Mouse (Mus musculus) adipocyte (in vitro differentiated cells): ENCODE measurements at regions not wholly inside any gene's neighbourhood (a gene's known extent, or its start where the extent isn't known, plus 50 kb on each side); places are given as distances from the start of the nearest gene placed in this dataset.

Source experiments
- DNase-seq: peaks from one replicate; pipeline ENCODE4 v3.0.0-alpha.2; 2016; ENCODE audit warnings: low spot score

GRCm38 (mm10) chr13:59962676-59963664 lies 140.0 kb upstream of the Tut7 start:
- DNase-seq: no peak

GRCm38 (mm10) chr13:59956441-59956840 lies 133.5 kb upstream of the Tut7 start:
- peak; percentile 20 for DNase-seq

DNA sequence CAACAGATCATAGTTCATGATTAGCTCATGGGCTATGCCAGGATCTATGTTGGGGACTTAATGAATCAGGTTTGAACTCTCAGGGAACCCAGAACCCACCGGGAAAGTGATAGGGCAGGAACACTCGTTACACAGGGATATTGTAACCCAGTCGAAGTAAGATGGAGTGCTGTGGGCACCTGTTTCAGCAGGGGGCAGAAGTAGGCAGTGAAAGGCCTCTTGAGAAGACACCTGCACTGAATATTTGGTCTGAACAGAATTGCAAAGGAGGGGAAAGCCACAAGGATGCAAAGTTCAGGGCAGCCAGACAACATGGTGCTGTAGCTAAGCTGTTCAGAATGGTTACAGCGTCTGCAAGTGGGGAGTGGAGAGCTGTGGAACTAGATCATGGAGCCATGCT lies 129.9 kb upstream of the Tut7 start:
- no peak for DNase-seq

DNA sequence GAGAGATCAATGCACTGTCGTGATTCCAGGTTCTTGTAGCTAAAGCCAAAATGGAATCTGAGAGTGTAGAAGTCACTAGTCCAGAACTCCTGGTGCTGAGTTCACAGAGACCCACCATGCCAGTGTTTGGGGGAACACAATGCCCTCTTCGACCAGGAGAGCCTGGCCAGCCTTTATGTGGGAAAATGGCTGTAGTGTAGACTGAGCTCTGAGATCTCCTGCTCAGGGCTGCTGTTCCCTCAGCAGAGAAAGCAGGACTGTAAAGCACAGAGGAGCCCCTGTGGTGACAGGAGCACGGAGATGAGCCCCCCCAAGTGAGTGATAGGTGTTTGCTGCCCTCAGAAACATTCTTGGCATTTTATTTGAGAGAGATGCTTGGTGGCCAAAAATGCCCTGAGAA lies 129.2 kb upstream of the Tut7 start:
- no peak for DNase-seq

DNA sequence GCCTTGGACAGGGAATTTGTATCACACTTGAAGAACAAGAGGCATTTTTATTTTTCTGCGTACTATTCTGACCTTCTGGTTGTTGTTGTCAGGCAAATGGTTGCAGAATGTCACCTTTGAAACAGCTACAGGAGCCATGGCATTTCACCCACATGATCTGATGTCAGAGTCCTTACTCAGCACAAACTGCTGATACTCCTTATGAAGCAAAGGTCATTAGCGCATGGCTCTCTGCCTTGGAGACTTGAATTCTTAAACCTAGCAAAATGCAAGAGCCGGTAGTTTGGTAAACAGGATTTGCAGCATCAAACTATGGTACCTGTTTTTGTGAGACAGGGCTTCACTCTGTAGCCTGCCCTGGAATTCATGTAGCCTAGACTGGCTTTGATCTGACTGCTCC lies 127.3 kb upstream of the Tut7 start:
- peak; percentile 34 for DNase-seq

DNA sequence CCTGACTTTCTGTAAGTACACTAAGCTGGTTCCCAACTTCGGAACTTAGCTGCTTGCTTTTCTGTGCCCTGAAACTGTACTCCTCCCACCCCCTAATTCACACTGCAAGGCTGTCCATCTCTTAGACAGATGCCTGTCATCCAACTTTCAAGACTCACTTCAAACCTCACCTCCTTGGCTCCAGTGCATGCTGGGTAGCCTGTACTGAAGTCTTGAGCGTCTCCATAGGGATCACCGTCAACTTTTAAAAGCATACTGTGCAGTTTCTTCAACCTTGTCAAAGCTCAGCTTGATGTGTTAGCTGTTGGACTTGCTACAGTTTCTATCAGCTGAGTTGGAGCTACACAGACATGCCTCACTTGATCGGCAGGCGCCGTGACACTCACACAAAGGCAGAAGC lies 126.5 kb upstream of the Tut7 start:
- no peak for DNase-seq

DNA sequence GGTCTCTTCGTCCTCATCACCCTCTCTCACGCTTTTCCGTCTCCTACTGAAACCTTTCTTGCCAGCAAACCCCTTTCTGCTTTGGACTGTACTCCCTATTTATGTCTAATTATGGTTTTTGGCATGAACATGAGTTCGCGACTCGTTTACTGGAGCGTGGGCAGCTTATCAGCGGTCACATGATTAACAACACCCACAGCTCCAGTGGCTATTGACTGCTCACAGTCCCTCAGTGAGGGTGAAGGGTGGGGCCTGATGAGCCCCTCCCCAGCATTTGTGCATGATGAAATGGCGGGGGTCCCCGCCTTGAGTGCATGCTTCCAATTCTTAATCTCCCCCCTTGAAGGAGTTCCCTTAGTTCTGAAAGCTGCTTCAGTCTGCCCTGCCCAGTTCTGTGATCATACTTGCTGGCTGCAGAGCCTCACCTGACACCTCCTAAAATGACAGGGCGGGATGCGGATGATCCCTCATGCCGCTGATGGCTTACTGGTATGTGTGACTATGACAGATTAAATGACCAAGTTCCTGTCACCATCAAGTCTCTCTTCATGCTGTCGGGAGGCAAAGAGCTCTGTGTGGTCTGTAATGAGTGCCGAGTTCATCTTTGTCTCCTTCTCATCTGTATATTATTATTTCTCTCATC lies 125.7 kb upstream of the Tut7 start:
- DNase-seq: no peak

GRCm38 (mm10) chr13:59947461-59947860 lies 124.5 kb upstream of the Tut7 start:
- no peak for DNase-seq

DNA sequence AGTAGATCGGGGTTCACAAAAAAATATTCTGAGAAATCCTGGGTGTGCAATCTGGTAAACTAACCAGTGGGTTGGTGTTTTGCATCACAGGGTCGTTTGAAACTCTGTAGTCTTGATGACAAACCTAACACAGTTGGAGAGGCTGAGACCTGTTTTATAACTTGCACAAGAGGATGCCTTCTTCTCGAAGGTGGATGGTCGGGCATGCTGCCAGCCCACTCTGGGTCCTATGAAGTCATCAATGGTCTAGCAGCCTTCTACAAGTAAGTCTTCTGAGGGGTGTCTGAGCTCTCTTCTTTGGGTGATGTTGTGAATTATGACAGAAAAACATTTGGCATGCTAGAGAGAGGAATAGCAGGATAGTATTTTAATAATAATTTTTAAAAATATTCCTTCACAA lies 123.6 kb upstream of the Tut7 start:
- no peak for DNase-seq

GRCm38 (mm10) chr13:59945631-59946030 lies 122.7 kb upstream of the Tut7 start:
- no peak for DNase-seq

DNA sequence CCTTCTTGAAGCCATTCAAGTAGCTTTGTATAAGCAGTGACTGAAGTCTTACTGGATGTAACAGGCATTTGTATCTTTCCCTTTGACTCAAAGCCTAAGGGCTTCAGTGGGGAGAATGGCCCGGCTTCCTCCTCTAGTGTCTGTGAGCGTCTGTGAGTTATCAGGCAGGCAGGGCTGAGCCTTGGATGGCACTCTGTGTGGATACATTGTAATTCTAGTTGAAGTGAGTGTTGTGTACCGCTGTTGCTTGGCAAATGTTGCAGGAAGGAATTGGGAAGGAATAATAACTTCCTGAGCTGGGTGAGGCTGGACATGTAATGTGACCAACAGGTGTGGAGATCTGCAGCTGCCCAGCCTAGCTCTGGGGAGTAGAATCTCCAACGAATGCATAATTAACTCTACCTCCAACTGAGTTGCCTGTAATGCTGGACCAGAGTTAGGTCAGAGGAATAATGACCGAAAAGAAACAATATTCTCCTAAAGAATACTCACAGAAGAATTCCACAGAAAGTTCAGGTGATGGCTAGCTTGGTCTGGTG lies 120.7 kb upstream of the Tut7 start:
- no peak for DNase-seq

DNA sequence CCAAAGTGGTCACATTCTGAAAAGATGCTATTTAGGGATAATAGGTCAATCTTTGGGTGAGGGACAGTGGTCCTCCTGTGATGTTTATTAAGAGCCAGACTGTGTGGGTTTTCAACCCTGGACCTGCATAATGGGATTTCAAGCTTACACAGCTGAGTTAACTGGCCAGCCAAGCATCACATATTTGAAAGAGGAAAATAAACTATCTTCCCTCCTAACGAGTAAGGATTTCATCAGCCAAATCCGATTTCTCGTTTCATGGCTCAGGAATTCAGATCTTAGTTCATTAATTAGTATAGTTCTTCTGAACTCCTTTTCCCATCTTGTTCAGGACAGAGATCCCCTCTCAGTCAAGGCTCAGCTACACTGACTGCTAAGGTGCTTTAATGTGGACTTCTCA lies 120.1 kb upstream of the Tut7 start:
- no peak for DNase-seq

DNA sequence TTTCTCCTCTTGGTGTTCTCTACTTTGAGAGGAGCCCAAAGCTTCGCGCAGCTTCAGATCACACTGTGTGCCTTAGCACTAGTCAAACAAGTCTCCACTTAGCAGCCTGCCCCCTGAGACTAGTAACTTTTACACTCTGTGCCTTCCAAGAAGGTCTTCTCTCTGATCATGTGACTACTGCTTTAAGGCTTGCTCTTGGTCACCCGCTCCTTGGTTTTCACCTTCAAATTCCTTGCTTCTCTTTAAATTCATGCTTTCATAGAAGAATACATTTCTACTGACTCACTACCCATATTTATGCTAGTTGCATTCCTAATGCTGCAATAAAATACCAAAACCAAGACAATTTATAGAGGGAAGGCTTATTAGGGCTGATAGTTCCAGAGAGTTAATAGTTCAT lies 118.6 kb upstream of the Tut7 start:
- DNase-seq: no peak

DNA sequence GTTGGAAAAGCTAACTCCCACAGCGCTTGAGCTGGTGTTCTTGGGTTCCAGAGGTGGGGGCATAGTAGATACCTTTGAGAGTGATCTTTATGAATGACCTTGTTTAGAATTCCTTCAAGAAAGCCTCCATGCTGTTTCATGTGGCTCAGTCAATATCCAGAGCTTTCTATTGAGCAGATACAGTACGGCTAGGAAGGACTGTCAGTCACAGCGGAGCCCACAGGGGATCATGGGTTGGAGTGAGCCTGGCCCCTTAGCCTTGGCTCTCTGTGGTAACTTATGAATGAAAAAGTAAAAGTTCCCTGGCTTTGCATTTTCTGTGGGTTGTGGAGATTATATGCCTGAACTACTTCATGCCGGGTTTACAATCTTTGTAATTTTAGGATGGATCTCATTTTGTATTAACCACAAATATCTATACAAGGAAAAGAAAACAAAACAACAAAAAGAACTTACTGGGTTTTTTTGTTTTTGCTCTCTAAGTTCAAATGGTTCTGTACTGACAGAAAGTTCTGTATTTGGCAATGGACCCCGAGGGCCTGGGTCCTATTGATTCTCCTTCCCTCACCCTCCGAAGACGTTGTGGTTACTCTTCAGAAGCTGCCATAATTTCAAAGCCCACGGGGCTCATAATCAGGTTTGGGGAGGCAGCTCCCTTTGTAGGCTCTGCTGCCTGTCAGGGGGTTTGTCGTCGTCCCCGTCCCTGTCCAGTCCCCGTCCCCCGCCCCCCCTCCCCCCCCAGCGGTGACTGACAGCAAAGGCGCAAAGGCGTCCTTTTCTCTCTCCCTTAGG lies 117.7 kb upstream of the Tut7 start:
- DNase-seq: no peak

DNA sequence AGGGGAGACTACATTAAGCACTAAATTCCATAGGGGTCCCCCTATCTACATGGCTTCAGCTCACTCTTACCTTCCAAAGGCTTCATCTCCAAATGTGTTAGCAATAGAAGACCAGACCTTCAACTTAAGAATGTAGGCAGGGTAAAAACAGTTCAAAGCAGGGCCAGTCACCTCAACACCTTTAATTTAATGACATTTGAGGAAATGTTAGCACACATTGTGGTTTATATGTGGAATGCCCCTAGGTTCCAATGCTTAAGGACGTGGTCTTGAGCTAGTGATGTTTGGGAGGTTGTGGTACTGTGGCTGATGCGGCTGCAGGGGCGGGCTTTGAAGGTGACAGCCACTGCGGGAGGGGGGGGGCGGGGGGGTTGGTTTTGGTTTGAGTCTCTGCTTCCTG lies 116.9 kb upstream of the Tut7 start:
- no peak for DNase-seq

DNA sequence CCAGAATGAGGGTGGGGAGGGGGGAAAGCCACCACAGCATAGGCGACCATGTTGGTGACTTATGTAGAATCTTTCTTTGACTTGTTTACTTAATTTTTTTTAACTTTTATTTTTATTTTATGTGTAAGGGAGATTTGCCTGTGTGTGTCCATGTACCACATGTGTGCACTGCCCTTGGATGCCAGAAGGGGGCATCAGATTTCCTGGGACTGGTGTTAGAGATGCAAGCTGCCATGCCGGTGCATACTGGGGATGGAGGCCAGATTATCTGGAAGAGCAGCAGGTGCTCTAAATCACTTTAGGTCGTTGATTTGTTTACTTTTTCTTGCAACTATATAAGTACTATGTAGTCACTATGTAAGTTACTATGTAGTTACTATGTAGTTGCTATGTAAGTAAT lies 114.2 kb upstream of the Tut7 start:
- DNase-seq: no peak

DNA sequence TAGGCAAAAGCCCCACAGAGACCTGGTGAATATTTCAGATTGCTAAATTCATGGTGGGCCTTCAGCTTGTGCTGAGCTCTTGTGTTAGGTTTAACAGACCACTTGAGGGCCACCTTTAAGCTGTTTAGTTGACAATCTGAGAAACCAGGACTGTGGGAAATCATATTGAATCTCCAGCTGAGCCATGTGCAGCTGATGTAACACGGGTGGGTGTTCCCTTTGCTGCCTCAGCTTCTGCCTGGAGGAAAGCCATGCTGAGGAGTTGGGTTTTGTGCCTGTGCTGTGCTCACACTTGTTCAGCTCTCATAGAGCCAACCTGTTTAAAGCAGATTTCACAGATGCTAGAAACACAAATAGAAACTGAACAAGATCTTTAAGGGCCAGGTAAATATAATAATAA lies 111.6 kb upstream of the Tut7 start:
- peak; percentile 42 for DNase-seq

DNA sequence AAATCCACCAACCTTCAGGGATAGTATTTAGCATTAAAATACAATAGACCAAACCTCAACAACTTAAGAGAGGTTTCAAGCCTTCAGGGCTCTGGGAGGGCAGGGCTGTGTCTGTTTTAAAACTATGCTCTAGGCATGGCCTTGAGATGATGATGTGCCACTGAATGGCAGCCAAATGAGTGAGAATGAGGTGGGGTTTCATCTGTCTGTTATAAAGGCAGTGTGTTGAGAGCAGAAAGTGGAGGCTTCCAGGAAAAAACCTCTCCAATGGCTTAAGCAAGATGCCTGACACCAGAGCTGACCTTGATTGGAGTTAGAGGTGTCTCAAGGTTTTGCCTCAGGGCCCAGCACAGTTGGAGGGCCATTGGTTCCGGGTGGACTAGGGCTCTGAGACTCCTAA lies 111.1 kb upstream of the Tut7 start:
- no peak for DNase-seq

DNA sequence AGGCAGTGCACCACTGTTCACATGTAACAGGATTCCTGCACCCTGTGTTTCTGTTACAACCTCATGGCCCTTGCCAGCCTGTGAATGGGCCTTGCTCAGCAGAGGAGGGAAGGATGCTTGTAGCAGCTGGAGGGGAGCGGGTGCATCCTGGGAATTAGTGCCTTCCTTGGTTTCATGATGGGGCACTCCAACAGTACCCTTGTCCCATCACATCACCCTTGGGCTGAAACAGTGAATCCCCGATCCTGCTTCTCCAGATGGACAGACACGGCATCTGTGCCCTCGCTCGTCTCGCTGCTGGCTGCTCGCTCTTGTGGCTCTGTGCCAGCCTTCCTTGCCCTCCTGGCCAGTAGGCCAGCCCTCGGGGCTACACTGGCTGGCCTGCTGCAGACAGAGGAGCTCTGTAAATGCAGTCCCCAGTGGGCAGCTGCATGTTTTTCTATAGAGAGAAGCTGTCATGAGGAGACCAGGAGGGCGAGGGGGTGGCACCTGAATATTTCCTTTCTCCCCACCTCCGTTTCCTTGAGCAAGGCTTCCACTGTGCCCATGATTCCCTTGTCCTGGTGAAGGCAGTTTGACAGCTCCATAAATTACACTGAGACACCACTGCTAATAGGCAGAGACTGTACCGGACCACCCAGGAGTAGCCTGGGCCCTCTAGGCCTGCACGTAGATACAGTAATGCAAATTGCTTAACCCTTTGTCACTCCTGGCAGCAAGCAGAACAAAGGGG lies 104.6 kb upstream of the Tut7 start:
- no peak for DNase-seq

DNA sequence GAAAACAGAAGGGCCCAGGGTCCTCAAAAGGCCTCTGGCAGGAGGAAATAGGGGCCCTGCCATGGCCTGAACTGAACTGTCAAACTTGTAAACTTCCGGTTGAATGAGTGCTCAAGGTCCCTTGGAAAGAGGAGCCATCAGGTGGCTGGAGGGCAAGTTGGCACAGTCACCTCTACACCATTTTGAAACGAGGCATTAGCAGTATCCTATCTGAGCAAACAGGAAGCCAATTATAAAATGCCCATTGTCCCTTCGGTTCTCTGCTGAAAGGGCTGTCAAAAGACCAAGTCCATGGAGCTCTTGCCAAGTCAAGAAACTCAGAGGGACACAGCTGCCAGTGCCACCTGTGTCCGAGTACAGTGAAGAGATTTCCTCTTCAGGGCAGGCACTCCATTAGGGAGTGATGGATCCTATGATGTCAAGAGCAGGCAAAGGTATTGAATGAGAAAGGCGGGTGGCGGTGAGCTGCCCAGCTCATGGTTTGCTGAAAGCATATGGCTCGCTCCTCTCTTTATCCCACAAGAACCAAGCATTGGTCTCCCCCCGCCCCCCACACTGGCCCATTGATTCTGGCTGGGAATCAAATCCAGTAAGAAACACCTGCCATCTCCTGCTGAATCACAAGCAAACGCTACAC lies 103.0 kb upstream of the Tut7 start:
- no peak for DNase-seq

- no peak for DNase-seq
Measured at GRCm38 (mm10) chr13:59917185-59917584, 94.2 kb upstream of the Tut7 start.
